Mouse (Mus musculus) heart, embryonic 10.5 days (tissue): ENCODE data around the gene Mef2c. TPM values are rescaled to one million over a fixed set of nuclear protein-coding genes. Genes with fewer than 3 reads are reported as not detected.

Experiments
- DNase-seq: peaks from one replicate; pipeline ENCODE4 v3.0.0-alpha.2; 2017; ENCODE audit warnings: low spot score
- H3K27ac ChIP-seq: fragments of 300-500 bp; sonication (generic); 2 replicates; pipeline ENCODE4 v1.5.1; 2016; ENCODE audit warnings: mild to moderate bottlenecking
- H3K27me3 ChIP-seq: fragments of 300-500 bp; sonication (generic); 2 replicates; pipeline ENCODE4 v1.6.1; 2016; ENCODE audit warnings: mild to moderate bottlenecking; ENCODE audit not compliant: poor library complexity, insufficient read depth, severe bottlenecking
- H3K36me3 ChIP-seq: fragments of 300-500 bp; sonication (generic); 2 replicates; pipeline ENCODE4 v1.6.1; 2016; ENCODE audit warnings: mild to moderate bottlenecking, moderate library complexity
- H3K4me1 ChIP-seq: fragments of 300-500 bp; sonication (generic); 2 replicates; pipeline ENCODE4 v1.6.1; 2016; ENCODE audit warnings: mild to moderate bottlenecking
- H3K4me3 ChIP-seq: fragments of 300-500 bp; sonication (generic); 2 replicates; pipeline ENCODE4 v1.5.1; 2016; ENCODE audit warnings: mild to moderate bottlenecking, moderate library complexity
- H3K9me3 ChIP-seq: fragments of 300-500 bp; sonication (generic); 2 replicates; pipeline ENCODE4 v1.6.1; 2016; ENCODE audit warnings: mild to moderate bottlenecking, moderate library complexity
- WGBS: fragments of 180-500 bp; shearing (Covaris S2); methylation state at CpG from one replicate; pipeline ENCODE4 v1.1.7; 2016; 5-methylcytosine and 5-hydroxymethylcytosine counted together
- polyA plus RNA-seq: library from polyadenylated mRNA; unstranded; fragments of >200 nt; fragmentation: Nextera tagmentation; extraction: Ambion mirVana; gene quantifications from 2 replicates; pipeline ENCODE4 v1.2.1, GENCODE M21; 2016

Mef2c gene
- polyA plus RNA-seq, 1 experiment from 2014 or later, result 100 TPM

DNA sequence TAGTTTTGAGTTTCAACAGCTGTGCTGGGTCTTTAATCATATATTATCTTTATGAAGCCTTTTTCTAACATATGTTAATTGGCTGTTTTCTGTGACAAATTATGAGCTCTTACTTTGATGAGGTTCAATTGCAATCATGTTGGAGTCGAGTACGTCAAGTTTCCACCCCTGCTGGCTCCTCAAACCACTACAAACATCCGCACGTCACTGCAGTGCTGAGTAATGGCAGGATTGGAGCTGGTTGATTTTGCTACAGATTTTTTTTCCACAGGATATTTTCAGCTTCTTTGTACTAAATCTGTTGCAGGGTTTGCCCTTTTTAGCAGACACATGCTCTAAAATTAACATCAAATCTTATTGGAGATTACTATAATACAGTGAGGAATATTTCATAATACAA, 62.3 kb downstream of the Mef2c start:
- no peaks in the 10 kb centered on the region for H3K36me3 ChIP-seq
- WGBS, result 20% methylated on average over 4 of the region's 4 CpGs
- H3K4me1 ChIP-seq, result peaks cover 43% of the 10 kb centered on the region
- no peak overlapping the region for H3K4me3 ChIP-seq
- no peaks in the 10 kb centered on the region for H3K27me3 ChIP-seq
- peak overlapping the region; percentile 77 for H3K27ac ChIP-seq
- DNase-seq, result no peak
- no peaks in the 10 kb centered on the region for H3K9me3 ChIP-seq

DNA sequence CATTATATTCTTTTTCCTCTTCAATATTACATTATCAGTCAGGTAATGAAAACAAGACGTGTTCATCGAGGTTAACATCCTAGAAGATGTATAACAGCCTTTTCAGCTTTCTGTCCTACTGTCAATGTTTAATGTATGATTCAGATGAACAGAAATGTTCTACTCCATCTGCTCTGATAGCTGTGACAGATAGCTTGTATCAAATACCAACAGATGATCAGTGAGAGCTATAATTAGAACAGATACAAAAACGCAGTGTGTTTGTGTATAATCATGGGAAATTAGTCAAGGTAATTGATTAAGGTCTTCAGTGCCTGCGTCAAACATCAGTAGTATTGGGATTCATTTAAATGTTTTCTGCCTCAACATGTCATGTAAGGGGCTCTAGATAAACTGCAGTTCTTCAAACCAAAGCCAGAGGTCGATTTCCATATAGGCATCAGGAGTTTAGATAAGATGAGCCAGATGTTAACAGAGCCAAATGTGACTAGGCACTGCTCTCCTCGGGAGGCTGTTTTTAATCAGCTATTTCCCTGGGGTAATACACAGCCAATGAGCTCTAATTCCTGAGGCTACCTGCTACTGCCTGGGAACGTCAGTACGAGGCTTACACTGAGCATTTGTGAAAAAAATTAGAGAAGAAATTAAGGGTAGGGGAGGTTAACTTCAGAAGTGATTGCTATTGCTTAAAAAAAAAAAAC, 63.1 kb downstream of the Mef2c start:
- 34% methylated on average over 8 of the region's 8 CpGs for WGBS
- peak overlapping the region; percentile 77; the same call in 1 of the 2 replicates for H3K27ac ChIP-seq
- DNase-seq, result no peak
- no peaks in the 10 kb centered on the region for H3K9me3 ChIP-seq
- H3K36me3 ChIP-seq, result no peaks in the 10 kb centered on the region
- H3K27me3 ChIP-seq, result no peaks in the 10 kb centered on the region
- H3K4me3 ChIP-seq, result no peak overlapping the region
- H3K4me1 ChIP-seq, result peaks cover 47% of the 10 kb centered on the region

DNA sequence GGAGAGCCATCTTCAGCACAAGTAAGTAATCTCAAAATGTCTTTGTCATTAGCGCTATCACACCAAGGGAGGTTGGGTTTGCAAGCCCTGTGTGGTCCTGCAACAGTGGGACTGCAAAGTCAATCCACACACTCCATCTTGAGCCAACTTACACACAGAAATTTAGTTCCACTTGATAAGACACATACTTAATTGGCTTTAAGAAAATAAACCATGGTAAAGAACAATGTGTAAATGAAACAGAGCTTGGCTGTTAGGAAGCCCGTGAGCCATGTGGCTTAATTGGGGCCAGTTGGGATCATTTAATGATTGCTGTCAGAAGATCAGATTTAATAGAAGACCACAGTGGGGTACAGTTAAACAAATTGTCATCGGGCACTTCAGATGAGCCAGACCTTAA, 63.8 kb downstream of the Mef2c start:
- no peak overlapping the region for H3K4me3 ChIP-seq
- no peaks in the 10 kb centered on the region for H3K9me3 ChIP-seq
- H3K27ac ChIP-seq, result 0 out of 2 replicates have a peak overlapping the region, but pooled peaks have one; percentile 42
- no peaks in the 10 kb centered on the region for H3K27me3 ChIP-seq
- WGBS, result 67% methylated on average over 3 of the region's 3 CpGs
- H3K4me1 ChIP-seq, result peaks cover 51% of the 10 kb centered on the region
- no peak for DNase-seq
- H3K36me3 ChIP-seq, result no peaks in the 10 kb centered on the region

GRCm38 (mm10) chr13:83568759-83569256, 65.0 kb downstream of the Mef2c start:
- Histone ChIP-seq H3K9me3 (no peaks in the 10 kb centered on the region), H3K27me3 (no peaks in the 10 kb centered on the region), H3K36me3 (no peaks in the 10 kb centered on the region), H3K27ac (peak overlapping the region; percentile 11), H3K4me3 (no peak overlapping the region), H3K4me1 (peaks cover 52% of the 10 kb centered on the region)
- WGBS, result 72% methylated on average over 11 of the region's 11 CpGs
- no peak for DNase-seq

- WGBS, result 20% methylated on average over 7 of the region's 7 CpGs
- Histone ChIP-seq H3K4me3 (peak overlapping the region; percentile 27), H3K27ac (peak overlapping the region; percentile 85), H3K4me1 (peaks cover 43% of the 10 kb centered on the region), H3K36me3 (0 out of 2 replicates have a peak, but pooled peaks cover 5% of the 10 kb centered on the region), H3K9me3 (no peaks in the 10 kb centered on the region), H3K27me3 (no peaks in the 10 kb centered on the region)
- DNase-seq, result peak; percentile 82
Measured at GRCm38 (mm10) chr13:83571973-83572447, 68.2 kb downstream of the Mef2c start.

DNA sequence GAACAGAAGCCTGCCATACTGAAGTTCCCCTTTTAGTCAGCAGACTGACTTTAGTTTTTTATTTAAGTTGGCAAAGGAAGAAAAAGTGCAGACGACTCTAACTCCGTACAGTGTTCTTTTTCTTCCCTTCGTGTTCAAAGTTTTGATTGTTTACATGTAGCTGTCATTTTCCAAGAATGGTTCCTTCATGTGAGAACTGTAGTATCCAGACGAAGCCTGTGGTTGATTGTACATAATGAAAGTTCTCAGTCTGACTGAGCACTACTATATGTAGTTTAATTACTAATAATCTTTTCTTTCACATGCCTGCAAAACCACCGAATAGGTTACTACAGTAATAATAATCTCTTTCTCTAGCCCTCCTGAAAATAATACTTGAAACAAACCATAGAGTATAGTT, 68.6 kb downstream of the Mef2c start:
- 54% methylated on average over 5 of the region's 5 CpGs for WGBS
- peaks cover 39% of the 10 kb centered on the region for H3K4me1 ChIP-seq
- H3K4me3 ChIP-seq, result peak overlapping the region; percentile 27; the same call in 1 of the 2 replicates
- no peaks in the 10 kb centered on the region for H3K9me3 ChIP-seq
- 0 out of 2 replicates have a peak, but pooled peaks cover 5% of the 10 kb centered on the region for H3K36me3 ChIP-seq
- H3K27me3 ChIP-seq, result no peaks in the 10 kb centered on the region
- no peak for DNase-seq
- H3K27ac ChIP-seq, result peak overlapping the region; percentile 85

DNA sequence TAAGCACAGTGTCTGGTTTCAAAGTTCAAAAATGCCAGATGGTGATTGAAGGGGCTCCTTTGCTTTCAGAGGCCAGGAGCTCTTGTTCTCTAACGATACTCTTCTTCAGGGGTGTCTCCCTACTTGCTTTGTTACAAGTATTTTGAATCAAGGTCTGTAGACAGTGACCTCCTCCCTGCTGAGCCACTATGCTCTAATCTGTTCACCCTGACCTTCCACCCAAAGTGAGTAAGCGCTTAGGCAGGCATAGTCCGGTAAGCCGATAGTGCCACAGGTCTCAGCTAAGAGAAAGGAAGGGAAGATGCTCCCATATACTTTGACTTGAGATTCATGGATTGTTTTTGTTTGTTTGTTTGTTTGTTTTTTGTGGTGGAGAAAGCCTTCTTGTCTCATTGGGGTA, 69.5 kb downstream of the Mef2c start:
- Histone ChIP-seq H3K9me3 (no peaks in the 10 kb centered on the region), H3K4me1 (peaks cover 34% of the 10 kb centered on the region), H3K27ac (peak overlapping the region; percentile 85), H3K27me3 (no peaks in the 10 kb centered on the region), H3K4me3 (no peak overlapping the region), H3K36me3 (0 out of 2 replicates have a peak, but pooled peaks cover 5% of the 10 kb centered on the region)
- 26% methylated on average over 4 of the region's 4 CpGs for WGBS
- DNase-seq, result no peak

- Histone ChIP-seq H3K27me3 (no peaks in the 10 kb centered on the region), H3K4me3 (no peak overlapping the region), H3K36me3 (0 out of 2 replicates have a peak, but pooled peaks cover 5% of the 10 kb centered on the region), H3K4me1 (peaks cover 32% of the 10 kb centered on the region), H3K9me3 (no peaks in the 10 kb centered on the region), H3K27ac (peak overlapping the region; percentile 85; the same call in 1 of the 2 replicates)
- no peak for DNase-seq
- WGBS, result 51% methylated on average over 8 of the region's 8 CpGs
Measured at GRCm38 (mm10) chr13:83573855-83574583, 70.2 kb downstream of the Mef2c start.

DNA sequence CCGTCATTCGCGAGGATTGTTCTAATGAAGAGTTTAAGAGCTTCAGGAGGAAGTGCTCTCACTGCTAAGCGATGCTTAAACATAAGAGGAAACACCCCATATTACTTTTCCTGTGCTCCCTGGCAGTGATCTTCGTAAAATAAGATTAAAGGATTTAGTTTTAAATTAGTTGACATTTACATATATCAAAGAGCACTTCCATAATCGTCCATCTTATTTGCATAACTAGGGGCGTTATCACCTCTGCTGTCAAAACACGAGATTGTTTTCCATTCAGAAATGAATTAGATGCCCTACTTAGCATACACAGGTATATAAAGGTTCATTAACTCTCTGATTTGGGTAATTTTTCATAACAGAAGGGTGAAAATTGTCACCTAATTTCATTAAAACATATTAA, 71.0 kb downstream of the Mef2c start:
- H3K4me1 ChIP-seq, result peaks cover 28% of the 10 kb centered on the region
- H3K27ac ChIP-seq, result no peak overlapping the region
- no peak for DNase-seq
- no peaks in the 10 kb centered on the region for H3K9me3 ChIP-seq
- 0 out of 2 replicates have a peak, but pooled peaks cover 5% of the 10 kb centered on the region for H3K36me3 ChIP-seq
- H3K4me3 ChIP-seq, result no peak overlapping the region
- no peaks in the 10 kb centered on the region for H3K27me3 ChIP-seq
- 80% methylated on average over 8 of the region's 8 CpGs for WGBS

GRCm38 (mm10) chr13:83579410-83579809, 75.6 kb downstream of the Mef2c start:
- Histone ChIP-seq H3K36me3 (0 out of 2 replicates have a peak, but pooled peaks cover 5% of the 10 kb centered on the region), H3K27ac (no peak overlapping the region), H3K4me3 (no peak overlapping the region), H3K27me3 (no peaks in the 10 kb centered on the region), H3K9me3 (no peaks in the 10 kb centered on the region), H3K4me1 (0 out of 2 replicates have a peak, but pooled peaks cover 3% of the 10 kb centered on the region)
- DNase-seq, result no peak
- 96% methylated on average over 3 of the region's 3 CpGs for WGBS

DNA sequence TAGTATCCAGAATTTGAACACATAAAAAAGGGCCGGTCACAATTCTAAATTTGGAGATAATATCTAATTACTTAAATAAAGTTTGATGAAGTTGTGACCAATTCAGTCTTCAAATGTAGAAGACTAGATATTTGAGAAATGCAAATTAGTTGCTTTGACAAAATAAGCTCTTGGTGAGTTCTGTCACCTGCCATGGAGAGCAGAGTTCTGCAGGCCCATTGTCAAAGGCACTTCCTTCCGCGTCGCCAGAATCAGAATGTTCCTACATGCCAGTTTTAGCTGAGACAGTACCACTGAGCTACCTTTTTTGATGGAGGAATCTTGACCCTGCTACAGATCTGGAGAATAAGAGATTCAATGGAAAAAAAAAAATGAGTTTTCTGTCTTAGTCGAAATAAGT, 77.0 kb downstream of the Mef2c start:
- no peak for DNase-seq
- 0 out of 2 replicates have a peak, but pooled peaks cover 5% of the 10 kb centered on the region for H3K36me3 ChIP-seq
- H3K27me3 ChIP-seq, result no peaks in the 10 kb centered on the region
- no peak overlapping the region for H3K27ac ChIP-seq
- 80% methylated on average over 5 of the region's 5 CpGs for WGBS
- no peak overlapping the region for H3K4me3 ChIP-seq
- no peaks in the 10 kb centered on the region for H3K9me3 ChIP-seq
- 0 out of 2 replicates have a peak, but pooled peaks cover 3% of the 10 kb centered on the region for H3K4me1 ChIP-seq

DNA sequence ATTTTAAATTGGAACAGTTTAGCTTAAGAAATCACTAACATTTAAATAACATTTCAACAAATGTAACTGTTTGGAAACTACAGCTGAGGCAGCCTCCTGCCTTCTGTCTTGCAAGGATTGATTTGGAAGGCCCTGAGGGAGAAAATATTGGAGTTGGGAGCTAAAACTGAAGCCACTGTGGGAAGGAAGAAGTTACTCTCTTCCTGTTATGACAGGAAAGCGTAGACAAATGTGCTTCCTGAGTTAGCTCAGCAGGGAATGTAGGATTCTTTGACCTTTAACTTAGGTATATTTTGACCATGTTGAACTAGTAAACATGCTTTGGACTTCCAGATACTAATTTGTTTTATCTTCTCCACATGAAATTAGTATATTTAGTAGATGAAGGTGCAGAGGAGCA, 78.7 kb downstream of the Mef2c start:
- Histone ChIP-seq H3K9me3 (no peaks in the 10 kb centered on the region), H3K4me3 (no peak overlapping the region), H3K27ac (no peak overlapping the region), H3K36me3 (no peaks in the 10 kb centered on the region), H3K27me3 (no peaks in the 10 kb centered on the region), H3K4me1 (0 out of 2 replicates have a peak, but pooled peaks cover 3% of the 10 kb centered on the region)
- 94% methylated on average over 1 of the region's 1 CpGs for WGBS
- DNase-seq, result no peak

GRCm38 (mm10) chr13:83583881-83584280, 80.0 kb downstream of the Mef2c start:
- no peaks in the 10 kb centered on the region for H3K36me3 ChIP-seq
- H3K27ac ChIP-seq, result peak overlapping the region; percentile 42; the same call in 1 of the 2 replicates
- H3K27me3 ChIP-seq, result no peaks in the 10 kb centered on the region
- H3K4me3 ChIP-seq, result no peak overlapping the region
- 0 out of 2 replicates have a peak, but pooled peaks cover 3% of the 10 kb centered on the region for H3K4me1 ChIP-seq
- H3K9me3 ChIP-seq, result no peaks in the 10 kb centered on the region
- no peak for DNase-seq
- WGBS, result 74% methylated on average over 4 of the region's 4 CpGs
